Mouse (Mus musculus) liver, embryonic 14.5 days (tissue): ENCODE data around the gene Tnxb.

Experiments used
- CTCF ChIP-seq: IDR thresholded peaks from 2 replicates; pipeline ENCODE4 v1.5.1; 2016; ENCODE audit warnings: antibody characterized with exemption, low read depth, control low read depth
- EP300 ChIP-seq: IDR thresholded peaks from 2 replicates; pipeline ENCODE4 v1.6.1; 2016; ENCODE audit warnings: antibody characterized with exemption, low read depth

GRCm38 (mm10) chr17:34672246-34672792 is 2.0 kb downstream of the Tnxb start:
- TF ChIP-seq CTCF = no peak
- no peak for TF ChIP-seq EP300
